Mouse (Mus musculus) liver, postnatal 0 days (tissue): Measurements from ENCODE around the gene Senp2. TPM values are rescaled to one million over a fixed set of nuclear protein-coding genes. Genes with fewer than 3 reads are reported as not detected.

Experiments used
- ATAC-seq: fragments of 200-750 bp; cut with Nextera tagmentation; 2 replicates; pipeline ENCODE4 v1.8.0; 2017; ENCODE audit warnings: mild to moderate bottlenecking, moderate library complexity
- DNase-seq: peaks from one replicate; pipeline ENCODE4 v3.0.0-alpha.2; 2016
- H3K27ac ChIP-seq: fragments of 300-500 bp; sonication (generic); 2 replicates; pipeline ENCODE4 v1.5.1; 2014; ENCODE audit warnings: antibody characterized with exemption, moderate library complexity, mild to moderate bottlenecking, low read depth
- H3K27me3 ChIP-seq: fragments of 300-500 bp; sonication (generic); 2 replicates; pipeline ENCODE4 v1.6.1; 2014; ENCODE audit warnings: low read length, control low read depth, mixed read lengths; ENCODE audit not compliant: insufficient read depth
- H3K36me3 ChIP-seq: fragments of 300-500 bp; sonication (generic); replicated peaks from 2 replicates; pipeline ENCODE4 v1.6.1; 2014; ENCODE audit warnings: mild to moderate bottlenecking, control low read depth, low read length, moderate library complexity, mixed read lengths; ENCODE audit not compliant: insufficient read depth
- H3K4me1 ChIP-seq: fragments of 300-500 bp; sonication (generic); 2 replicates; pipeline ENCODE4 v1.6.1; 2014; ENCODE audit warnings: antibody characterized with exemption, mild to moderate bottlenecking, control low read depth; ENCODE audit not compliant: insufficient read depth
- H3K4me2 ChIP-seq: fragments of 300-500 bp; sonication (generic); 2 replicates; pipeline ENCODE4 v1.6.1; 2014; ENCODE audit warnings: low read depth, mild to moderate bottlenecking, low read length, moderate library complexity, mixed read lengths
- H3K4me3 ChIP-seq: fragments of 300-500 bp; sonication (generic); 2 replicates; pipeline ENCODE4 v1.5.1; 2014; ENCODE audit warnings: low read depth, low read length
- H3K9ac ChIP-seq: fragments of 300-500 bp; sonication (generic); replicated peaks from 2 replicates; pipeline ENCODE4 v1.6.1; 2014; ENCODE audit warnings: mild to moderate bottlenecking, moderate library complexity
- H3K9me3 ChIP-seq: fragments of 300-500 bp; sonication (generic); 2 replicates; pipeline ENCODE4 v1.6.1; 2016; ENCODE audit warnings: mild to moderate bottlenecking, control low read depth, low read length, mixed read lengths
- CTCF ChIP-seq: sonication (generic); IDR thresholded peaks from 2 replicates; pipeline ENCODE4 v1.5.1; 2016; ENCODE audit warnings: antibody characterized with exemption, low read depth
- EP300 ChIP-seq: IDR thresholded peaks from 2 replicates; pipeline ENCODE4 v1.6.1; 2016; ENCODE audit warnings: antibody characterized with exemption, low read depth, mild to moderate bottlenecking
- WGBS: fragments of 180-500 bp; shearing (Covaris S2); extraction: QIAGEN DNeasy Blood & Tissue Kit; methylation state at CpG from one replicate; pipeline ENCODE4 v1.1.7; 2014; ENCODE audit not compliant: insufficient replicate concordance; 5-methylcytosine and 5-hydroxymethylcytosine counted together
- polyA plus RNA-seq: library from polyadenylated mRNA; unstranded; fragments of >200 nt; fragmentation: Nextera tagmentation; extraction: Ambion mirVana; gene quantifications from 2 replicates; pipeline ENCODE4 v1.2.1, GENCODE M21; 2015

Gene Senp2
- polyA plus RNA-seq, 1 experiment from 2014 or later, result 15.5 TPM

GRCm38 (mm10) chr16:22039978-22040377 lies 30.7 kb downstream of the Senp2 start:
- Histone ChIP-seq H3K9ac (no peak overlapping the region), H3K4me1 (no peaks in the 10 kb centered on the region), H3K4me3 (no peak overlapping the region), H3K36me3 (peaks cover 64% of the 10 kb centered on the region), H3K9me3 (no peaks in the 10 kb centered on the region), H3K27ac (no peak overlapping the region), H3K4me2 (no peak overlapping the region), H3K27me3 (no peaks in the 10 kb centered on the region)
- ATAC-seq (no peak), DNase-seq (no peak)
- WGBS, result 94% methylated on average over 1 of the region's 1 CpGs
- no peak for TF ChIP-seq CTCF
- TF ChIP-seq EP300, result no peak

GRCm38 (mm10) chr16:22043830-22044229 lies 34.5 kb downstream of the Senp2 start:
- no peak overlapping the region for H3K9ac ChIP-seq
- 58% methylated on average over 4 of the region's 4 CpGs for WGBS
- ATAC-seq (no peak), DNase-seq (no peak)
- H3K27ac ChIP-seq, result no peak overlapping the region
- H3K27me3 ChIP-seq, result no peaks in the 10 kb centered on the region
- H3K36me3 ChIP-seq, result peaks cover 56% of the 10 kb centered on the region
- no peak overlapping the region for H3K4me2 ChIP-seq
- H3K4me3 ChIP-seq, result no peak overlapping the region
- no peaks in the 10 kb centered on the region for H3K9me3 ChIP-seq
- no peak for TF ChIP-seq EP300
- no peaks in the 10 kb centered on the region for H3K4me1 ChIP-seq

GRCm38 (mm10) chr16:22045930-22046329 lies 36.6 kb downstream of the Senp2 start:
- H3K9ac ChIP-seq, result no peak overlapping the region
- no peaks in the 10 kb centered on the region for H3K9me3 ChIP-seq
- H3K27ac ChIP-seq, result no peak overlapping the region
- TF ChIP-seq CTCF (no peak), EP300 (no peak)
- DNase-seq (no peak), ATAC-seq (no peak)
- H3K36me3 ChIP-seq, result peaks cover 39% of the 10 kb centered on the region
- no peak overlapping the region for H3K4me3 ChIP-seq
- 81% methylated on average over 3 of the region's 3 CpGs for WGBS
- no peaks in the 10 kb centered on the region for H3K27me3 ChIP-seq
- no peaks in the 10 kb centered on the region for H3K4me1 ChIP-seq
- H3K4me2 ChIP-seq, result no peak overlapping the region

GRCm38 (mm10) chr16:22046739-22047366 lies 37.6 kb downstream of the Senp2 start:
- DNase-seq, result no peak
- ATAC-seq, result no peak
- no peaks in the 10 kb centered on the region for H3K27me3 ChIP-seq
- H3K36me3 ChIP-seq, result peaks cover 32% of the 10 kb centered on the region
- TF ChIP-seq CTCF (no peak), EP300 (no peak)
- no peaks in the 10 kb centered on the region for H3K4me1 ChIP-seq
- H3K9ac ChIP-seq, result no peak overlapping the region
- H3K9me3 ChIP-seq, result no peaks in the 10 kb centered on the region
- H3K4me2 ChIP-seq, result no peak overlapping the region
- no peak overlapping the region for H3K27ac ChIP-seq
- no peak overlapping the region for H3K4me3 ChIP-seq
- 73% methylated on average over 10 of the region's 10 CpGs for WGBS

- H3K9me3 ChIP-seq, result no peaks in the 10 kb centered on the region
- H3K27ac ChIP-seq, result no peak overlapping the region
- H3K27me3 ChIP-seq, result no peaks in the 10 kb centered on the region
- no peak overlapping the region for H3K9ac ChIP-seq
- ATAC-seq, result no peak
- no peak for TF ChIP-seq CTCF
- TF ChIP-seq EP300, result no peak
- no peaks in the 10 kb centered on the region for H3K4me1 ChIP-seq
- H3K4me3 ChIP-seq, result no peak overlapping the region
- WGBS, result 93% methylated on average over 21 of the region's 21 CpGs
- H3K4me2 ChIP-seq, result no peak overlapping the region
- no peaks in the 10 kb centered on the region for H3K36me3 ChIP-seq
- no peak for DNase-seq
Observed at GRCm38 (mm10) chr16:22053411-22053810, 44.1 kb downstream of the Senp2 start.

- no peak overlapping the region for H3K9ac ChIP-seq
- no peaks in the 10 kb centered on the region for H3K9me3 ChIP-seq
- no peak overlapping the region for H3K4me3 ChIP-seq
- DNase-seq (no peak), ATAC-seq (peak; percentile 35; the same call in 1 of the 2 replicates)
- H3K27ac ChIP-seq, result no peak overlapping the region
- H3K4me1 ChIP-seq, result peaks cover 2% of the 10 kb centered on the region
- WGBS, result 63% methylated on average over 6 of the region's 6 CpGs
- no peak for TF ChIP-seq CTCF
- TF ChIP-seq EP300, result no peak
- peaks cover 5% of the 10 kb centered on the region; the same call in 1 of the 2 replicates for H3K36me3 ChIP-seq
- H3K27me3 ChIP-seq, result no peaks in the 10 kb centered on the region
- H3K4me2 ChIP-seq, result no peak overlapping the region
Observed at GRCm38 (mm10) chr16:22057498-22057897, 48.2 kb downstream of the Senp2 start.

- no peak overlapping the region for H3K4me2 ChIP-seq
- H3K9me3 ChIP-seq, result no peaks in the 10 kb centered on the region
- 72% methylated on average over 7 of the region's 7 CpGs for WGBS
- ATAC-seq (no peak), DNase-seq (no peak)
- no peak overlapping the region for H3K9ac ChIP-seq
- no peak for TF ChIP-seq EP300
- no peak for TF ChIP-seq CTCF
- peaks cover 8% of the 10 kb centered on the region; the same call in 1 of the 2 replicates for H3K36me3 ChIP-seq
- H3K27me3 ChIP-seq, result no peaks in the 10 kb centered on the region
- H3K4me1 ChIP-seq, result peaks cover 2% of the 10 kb centered on the region
- H3K27ac ChIP-seq, result no peak overlapping the region
- H3K4me3 ChIP-seq, result no peak overlapping the region
Observed at GRCm38 (mm10) chr16:22058871-22059270, 49.6 kb downstream of the Senp2 start.
